Mouse (Mus musculus): ENCODE measurements around the gene Rab3ip. TPM values are rescaled to one million over a fixed set of nuclear protein-coding genes. Genes with fewer than 3 reads are reported as not detected.

Gene Rab3ip
- total RNA-seq, 2 experiments from 2014 or later: 64.2 to 70.9 TPM

- no peak for TF ChIP-seq CTCF (conservative IDR thresholded peaks at IDR 0.05)
- Histone ChIP-seq H3K27ac (no peak overlapping the region), H3K4me3 (no peak overlapping the region)
- no peak for DNase-seq (ENCODE audit: low spot score in 2 of 2)
Observed at GRCm38 (mm10) chr10:116923651-116924495, 26.7 kb downstream of the Rab3ip start.

- no peak overlapping the region for H3K27ac ChIP-seq
- DNase-seq (ENCODE audit: low spot score in 2 of 2): no peak
- no peak overlapping the region for H3K4me3 ChIP-seq
- no peak for TF ChIP-seq CTCF (conservative IDR thresholded peaks at IDR 0.05)
Observed at GRCm38 (mm10) chr10:116922161-116922560, 28.4 kb downstream of the Rab3ip start.

GRCm38 (mm10) chr10:116921416-116921815, 29.2 kb downstream of the Rab3ip start:
- H3K4me3 ChIP-seq: no peak overlapping the region
- DNase-seq (ENCODE audit: low spot score in 2 of 2): no peak
- no peak for TF ChIP-seq CTCF (conservative IDR thresholded peaks at IDR 0.05)
- no peak overlapping the region for H3K27ac ChIP-seq

GRCm38 (mm10) chr10:116920641-116921040, 29.9 kb downstream of the Rab3ip start:
- DNase-seq (ENCODE audit: low spot score in 2 of 2): no peak
- no peak overlapping the region for H3K27ac ChIP-seq
- H3K4me3 ChIP-seq: no peak overlapping the region
- TF ChIP-seq CTCF (conservative IDR thresholded peaks at IDR 0.05): no peak

GRCm38 (mm10) chr10:116919368-116920317, 30.9 kb downstream of the Rab3ip start:
- no peak for DNase-seq (ENCODE audit: low spot score in 2 of 2)
- Histone ChIP-seq H3K27ac (no peak overlapping the region), H3K4me3 (no peak overlapping the region)
- TF ChIP-seq CTCF (conservative IDR thresholded peaks at IDR 0.05): no peak

- Histone ChIP-seq H3K27ac (no peak overlapping the region), H3K4me3 (no peak overlapping the region)
- TF ChIP-seq CTCF (conservative IDR thresholded peaks at IDR 0.05): no peak
- no peak for DNase-seq (ENCODE audit: low spot score in 2 of 2)
Observed at GRCm38 (mm10) chr10:116916581-116916980, 34.0 kb downstream of the Rab3ip start.

- Histone ChIP-seq H3K4me3 (no peak overlapping the region), H3K27ac (no peak overlapping the region)
- no peak for TF ChIP-seq CTCF (conservative IDR thresholded peaks at IDR 0.05)
- DNase-seq (ENCODE audit: low spot score in 2 of 2): no peak
Observed at GRCm38 (mm10) chr10:116915286-116915685, 35.3 kb downstream of the Rab3ip start.

GRCm38 (mm10) chr10:116914586-116914985, 36.0 kb downstream of the Rab3ip start:
- H3K27ac ChIP-seq: peak overlapping the region; percentile 53; the same call in 1 of the 2 replicates
- no peak for TF ChIP-seq CTCF (conservative IDR thresholded peaks at IDR 0.05)
- no peak for DNase-seq (ENCODE audit: low spot score in 2 of 2)
- no peak overlapping the region for H3K4me3 ChIP-seq

- TF ChIP-seq CTCF (conservative IDR thresholded peaks at IDR 0.05): no peak
- H3K4me3 ChIP-seq: no peak overlapping the region
Observed at GRCm38 (mm10) chr10:116913647-116914273, 36.8 kb downstream of the Rab3ip start.

GRCm38 (mm10) chr10:116912850-116913249, 37.7 kb downstream of the Rab3ip start:
- H3K4me3 ChIP-seq: no peak overlapping the region
- H3K27ac ChIP-seq: no peak overlapping the region
- no peak for DNase-seq (ENCODE audit: low spot score in 2 of 2)
- no peak for TF ChIP-seq CTCF (conservative IDR thresholded peaks at IDR 0.05)

More at GRCm38 (mm10) chr10:116913647-116914273, 36.8 kb downstream of the Rab3ip start:
- no peak for DNase-seq (ENCODE audit: low spot score in 2 of 2)
- H3K27ac ChIP-seq: no peak overlapping the region; the same call in 1 of the 2 replicates

GRCm38 (mm10) chr10:116908901-116909642, 41.5 kb downstream of the Rab3ip start:
- Histone ChIP-seq H3K4me3 (no peak overlapping the region), H3K27ac (no peak overlapping the region)
- DNase-seq (ENCODE audit: low spot score in 2 of 2): no peak
- TF ChIP-seq CTCF (conservative IDR thresholded peaks at IDR 0.05): peak; percentile 35; the same call in 1 of the 2 replicates

GRCm38 (mm10) chr10:116906794-116907193, 43.8 kb downstream of the Rab3ip start:
- no peak for TF ChIP-seq CTCF (conservative IDR thresholded peaks at IDR 0.05)
- Histone ChIP-seq H3K27ac (no peak overlapping the region), H3K4me3 (no peak overlapping the region)
- no peak for DNase-seq (ENCODE audit: low spot score in 2 of 2)
